ENCODE assay signal across 8 mouse cellular contexts in genomic region chr16:90283905-90284891, GRCm38 (mm10). TPM values are rescaled to one million over a fixed set of nuclear protein-coding genes. Genes with fewer than 3 reads are reported as not detected.
DNase-seq lines count a peak whose midpoint lies in the region; ATAC-seq lines count a peak whose summit lies in the region.

Gene Scaf4, minus strand, starts transcription at chr16:90284503.

- peak; percentile 87 to 92 for DNase-seq in CD8-positive naive resting alpha-beta T cell, adult 2 months (ENCODE audit: low read depth in 2 of 2, low spot score in 2 of 2)
- DNase-seq in c-Kit-positive CD71-negative TER-119-negative erythroid progenitor cells, embryonic 14.5 days (ENCODE audit: low read depth): peak; percentile 79
- peak; percentile 98 for DNase-seq in forebrain, embryonic 11.5 days (ENCODE audit: low spot score)
- DNase-seq in kidney, postnatal 36 days: peak; percentile 96 to 98
- DNase-seq in telencephalon, adult 2 months (ENCODE audit: low read depth, low spot score): peak; percentile 95

- peak within 1 kb of the TSS; percentile 98 for H3K9ac ChIP-seq in forebrain, embryonic 11.5 days (ENCODE audit: low read length)
- H3K9ac ChIP-seq in heart, embryonic 16.5 days (ENCODE audit: low read length): peak within 1 kb of the TSS; percentile 100
- peak within 1 kb of the TSS; percentile 97 for H3K9ac ChIP-seq in liver, embryonic 15.5 days
- peak within 1 kb of the TSS; percentile 99 for H3K9ac ChIP-seq in neural tube, embryonic 12.5 days

- no peaks in the 10 kb centered on the region; the same call in 1 of the 2 replicates for H3K36me3 ChIP-seq in forebrain, embryonic 11.5 days (ENCODE audit: control insufficient read depth, insufficient read depth, low read length)
- no peaks in the 10 kb centered on the region for H3K36me3 ChIP-seq in heart, embryonic 16.5 days (ENCODE audit: control insufficient read depth, insufficient read depth)
- H3K36me3 ChIP-seq in liver, embryonic 15.5 days (replicated peaks): no peaks in the 10 kb centered on the region
- no peaks in the 10 kb centered on the region for H3K36me3 ChIP-seq in neural tube, embryonic 12.5 days

- ATAC-seq in forebrain, embryonic 11.5 days (replicated peaks; ENCODE audit: low FRiP score): peak; percentile 97
- peak; percentile 96 for ATAC-seq in heart, embryonic 16.5 days (replicated peaks; ENCODE audit: extremely low read depth, insufficient read depth, low FRiP score)
- peak; percentile 91 for ATAC-seq in liver, embryonic 15.5 days (ENCODE audit: insufficient read depth)
- ATAC-seq in neural tube, embryonic 12.5 days (ENCODE audit: low FRiP score, low read depth): peak; percentile 99

- under 1% methylated on average over 91 of the region's 123 CpGs for WGBS in forebrain, embryonic 11.5 days
- under 1% methylated on average over 116 of the region's 123 CpGs for WGBS in heart, embryonic 16.5 days
- under 1% methylated on average over 120 of the region's 123 CpGs for WGBS in liver, embryonic 15.5 days (ENCODE audit: insufficient replicate concordance)
- WGBS in neural tube, embryonic 12.5 days: under 1% methylated on average over 119 of the region's 123 CpGs

- H3K4me1 ChIP-seq in forebrain, embryonic 11.5 days (replicated peaks; ENCODE audit: control insufficient read depth, insufficient read depth, low read length): peaks cover 6% of the 10 kb centered on the region
- peaks cover 38% of the 10 kb centered on the region for H3K4me1 ChIP-seq in heart, embryonic 16.5 days (ENCODE audit: control insufficient read depth, insufficient read depth, low read length)
- H3K4me1 ChIP-seq in liver, embryonic 15.5 days (replicated peaks): peaks cover 54% of the 10 kb centered on the region
- H3K4me1 ChIP-seq in neural tube, embryonic 12.5 days: peaks cover 33% of the 10 kb centered on the region

- H3K9me3 ChIP-seq in forebrain, embryonic 11.5 days (ENCODE audit: control insufficient read depth, low read length): no peaks in the 10 kb centered on the region
- H3K9me3 ChIP-seq in heart, embryonic 16.5 days (replicated peaks; ENCODE audit: control insufficient read depth, low read length): no peaks in the 10 kb centered on the region
- H3K9me3 ChIP-seq in liver, embryonic 15.5 days (replicated peaks): no peaks in the 10 kb centered on the region
- no peaks in the 10 kb centered on the region for H3K9me3 ChIP-seq in neural tube, embryonic 12.5 days

- peak within 1 kb of the TSS; percentile 74 for H3K4me2 ChIP-seq in forebrain, embryonic 11.5 days (ENCODE audit: low read depth, low read length, severe bottlenecking)
- peak within 1 kb of the TSS; percentile 98 for H3K4me2 ChIP-seq in heart, embryonic 16.5 days (ENCODE audit: low read depth, low read length)
- H3K4me2 ChIP-seq in liver, embryonic 15.5 days: peak within 1 kb of the TSS; percentile 94
- peak within 1 kb of the TSS; percentile 93 for H3K4me2 ChIP-seq in neural tube, embryonic 12.5 days (replicated peaks)

- no peaks in the 10 kb centered on the region for H3K27me3 ChIP-seq in forebrain, embryonic 11.5 days (ENCODE audit: control insufficient read depth, insufficient read depth, low read length)
- H3K27me3 ChIP-seq in heart, embryonic 16.5 days (ENCODE audit: control insufficient read depth, insufficient read depth, low read length): no peaks in the 10 kb centered on the region
- H3K27me3 ChIP-seq in liver, embryonic 15.5 days: no peaks in the 10 kb centered on the region
- no peaks in the 10 kb centered on the region for H3K27me3 ChIP-seq in neural tube, embryonic 12.5 days (replicated peaks)

- peak within 1 kb of the TSS; percentile 93 for H3K27ac ChIP-seq in forebrain, embryonic 11.5 days (ENCODE audit: low read depth, low read length)
- peak within 1 kb of the TSS; percentile 98 for H3K27ac ChIP-seq in heart, embryonic 16.5 days (ENCODE audit: low read length)
- H3K27ac ChIP-seq in liver, embryonic 15.5 days (replicated peaks): peak within 1 kb of the TSS; percentile 97
- H3K27ac ChIP-seq in neural tube, embryonic 12.5 days: peak within 1 kb of the TSS; percentile 91

- peak within 1 kb of the TSS; percentile 99 for H3K4me3 ChIP-seq in forebrain, embryonic 11.5 days (ENCODE audit: low read depth, low read length)
- H3K4me3 ChIP-seq in heart, embryonic 16.5 days (ENCODE audit: low read length): peak within 1 kb of the TSS; percentile 100
- peak within 1 kb of the TSS; percentile 99 for H3K4me3 ChIP-seq in liver, embryonic 15.5 days (replicated peaks)
- H3K4me3 ChIP-seq in neural tube, embryonic 12.5 days: peak within 1 kb of the TSS; percentile 100

RNA-seq across cellular contexts. Expression of gene Scaf4, which starts in this region (rescaled TPM):
- 43.0 and 43.3 TPM in 2 replicates for polyA plus RNA-seq in forebrain, embryonic 11.5 days (2014; fragmentation: Nextera tagmentation; extraction: Ambion mirVana)
- polyA plus RNA-seq in heart, embryonic 16.5 days (2015; fragmentation: Nextera tagmentation; extraction: Ambion mirVana): 17.0 and 19.8 TPM in 2 replicates
- 10.1 and 12.8 TPM in 2 replicates for polyA plus RNA-seq in liver, embryonic 15.5 days (2015; fragmentation: Nextera tagmentation; extraction: Ambion mirVana)
- 33.0 and 34.7 TPM in 2 replicates for polyA plus RNA-seq in neural tube, embryonic 12.5 days (2016; fragmentation: Nextera tagmentation; extraction: Ambion mirVana)

Comparison
In these comparisons a context has a peak if more than half of its experiments do, and no peak if none do; other contexts are left out.
1. Peak in every context shown above with its lines: DNase-seq, ATAC-seq, H3K4me3 ChIP-seq and H3K27ac ChIP-seq.